Mouse (Mus musculus): ENCODE measurements around the gene Mtch1. TPM values are rescaled to one million over a fixed set of nuclear protein-coding genes. Genes with fewer than 3 reads are reported as not detected.
A peak's percentile ranks its signal among the peaks of the same experiment; 100 is the strongest.
"Not testable (repeated sequence)": the region's sequence is repeated elsewhere in the genome, so short reads cannot be mapped to it uniquely, and the experiment has no call there.

The Mtch1 gene
- 368 and 379 TPM in 2 replicates for polyA plus RNA-seq (2016; fragmentation: Nextera tagmentation; extraction: Ambion mirVana)

GRCm38 (mm10) chr17:29347645-29348256 lies at the start of gene Mtch1:
Mtch1 (minus strand) TSS chr17:29347934.
- Histone ChIP-seq H3K9ac (replicated peaks) (peak within 1 kb of the TSS; percentile 92), H3K4me1 (replicated peaks) (peaks cover 27% of the 10 kb centered on the region), H3K36me3 (peaks cover 19% of the 10 kb centered on the region), H3K9me3 (no peaks in the 10 kb centered on the region), H3K4me3 (replicated peaks) (peak within 1 kb of the TSS; percentile 96), H3K27me3 (no peaks in the 10 kb centered on the region), H3K27ac (peak within 1 kb of the TSS; percentile 95), H3K4me2 (peak within 1 kb of the TSS; percentile 73)
- WGBS: under 1% methylated on average over 51 of the region's 53 CpGs
- ATAC-seq (ENCODE audit: insufficient number of reproducible peaks, insufficient read depth, low FRiP score, low TSS enrichment, low read depth): peak; percentile 92

GRCm38 (mm10) chr17:29396821-29397242 lies 49.1 kb upstream of the Mtch1 start:
- WGBS: 20% methylated on average over 6 of the region's 6 CpGs
- no peaks in the 10 kb centered on the region for H3K36me3 ChIP-seq
- ATAC-seq (ENCODE audit: insufficient number of reproducible peaks, insufficient read depth, low FRiP score, low TSS enrichment, low read depth): peak; percentile 61; the same call in 1 of the 2 replicates
- no peaks in the 10 kb centered on the region for H3K9me3 ChIP-seq
- peaks cover 3% of the 10 kb centered on the region; the same call in 1 of the 2 replicates for H3K27me3 ChIP-seq
- peaks cover 28% of the 10 kb centered on the region for H3K4me1 ChIP-seq (replicated peaks)
- H3K4me2 ChIP-seq: peak overlapping the region; percentile 35
- H3K9ac ChIP-seq (replicated peaks): no peak overlapping the region
- H3K27ac ChIP-seq: peak overlapping the region; percentile 90; the same call in 1 of the 2 replicates
- no peak overlapping the region for H3K4me3 ChIP-seq (replicated peaks)

GRCm38 (mm10) chr17:29396056-29396799 lies 48.5 kb upstream of the Mtch1 start:
- H3K9ac ChIP-seq (replicated peaks): no peak overlapping the region
- H3K4me1 ChIP-seq (replicated peaks): peaks cover 28% of the 10 kb centered on the region
- 60% methylated on average over 6 of the region's 6 CpGs for WGBS

GRCm38 (mm10) chr17:29395381-29395780 lies 47.6 kb upstream of the Mtch1 start:
- H3K27me3 ChIP-seq: peaks cover 3% of the 10 kb centered on the region; the same call in 1 of the 2 replicates
- H3K4me1 ChIP-seq (replicated peaks): peaks cover 28% of the 10 kb centered on the region
- 64% methylated on average over 7 of the region's 7 CpGs for WGBS
- H3K9me3 ChIP-seq: no peaks in the 10 kb centered on the region
- no peak overlapping the region for H3K4me2 ChIP-seq
- H3K27ac ChIP-seq: no peak overlapping the region
- H3K4me3 ChIP-seq (replicated peaks): no peak overlapping the region
- H3K9ac ChIP-seq (replicated peaks): no peak overlapping the region
- ATAC-seq (ENCODE audit: insufficient number of reproducible peaks, insufficient read depth, low FRiP score, low TSS enrichment, low read depth): no peak
- H3K36me3 ChIP-seq: no peaks in the 10 kb centered on the region

More at GRCm38 (mm10) chr17:29396056-29396799, 48.5 kb upstream of the Mtch1 start:
- ATAC-seq (ENCODE audit: insufficient number of reproducible peaks, insufficient read depth, low FRiP score, low TSS enrichment, low read depth): no peak
- no peak overlapping the region for H3K4me3 ChIP-seq (replicated peaks)
- no peak overlapping the region for H3K27ac ChIP-seq
- H3K9me3 ChIP-seq: no peaks in the 10 kb centered on the region
- no peaks in the 10 kb centered on the region for H3K36me3 ChIP-seq
- peaks cover 3% of the 10 kb centered on the region; the same call in 1 of the 2 replicates for H3K27me3 ChIP-seq
- no peak overlapping the region for H3K4me2 ChIP-seq

- not testable (repeated sequence) for H3K9ac ChIP-seq (replicated peaks); H3K4me3 ChIP-seq (replicated peaks); H3K9me3 ChIP-seq; H3K4me2 ChIP-seq; H3K36me3 ChIP-seq; ATAC-seq (ENCODE audit: insufficient number of reproducible peaks, insufficient read depth, low FRiP score, low TSS enrichment, low read depth); H3K27me3 ChIP-seq; H3K27ac ChIP-seq
- WGBS: 77% methylated on average over 2 of the region's 2 CpGs
- H3K4me1 ChIP-seq (replicated peaks): peaks cover 28% of the 10 kb centered on the region
Measured at GRCm38 (mm10) chr17:29394761-29395160, 47.0 kb upstream of the Mtch1 start.

- Histone ChIP-seq H3K27ac (no peak overlapping the region), H3K9me3 (no peaks in the 10 kb centered on the region), H3K4me3 (replicated peaks) (no peak overlapping the region), H3K4me2 (no peak overlapping the region), H3K36me3 (no peaks in the 10 kb centered on the region), H3K9ac (replicated peaks) (no peak overlapping the region), H3K27me3 (peaks cover 3% of the 10 kb centered on the region; the same call in 1 of the 2 replicates), H3K4me1 (replicated peaks) (peaks cover 23% of the 10 kb centered on the region)
- WGBS: 64% methylated on average over 9 of the region's 9 CpGs
- ATAC-seq (ENCODE audit: insufficient number of reproducible peaks, insufficient read depth, low FRiP score, low TSS enrichment, low read depth): no peak
Measured at GRCm38 (mm10) chr17:29394106-29394760, 46.5 kb upstream of the Mtch1 start.

- H3K4me1 ChIP-seq (replicated peaks): peaks cover 16% of the 10 kb centered on the region
- H3K4me2 ChIP-seq: no peak overlapping the region
- no peak for ATAC-seq (ENCODE audit: insufficient number of reproducible peaks, insufficient read depth, low FRiP score, low TSS enrichment, low read depth)
- 75% methylated on average over 14 of the region's 14 CpGs for WGBS
- H3K4me3 ChIP-seq (replicated peaks): no peak overlapping the region
- no peak overlapping the region for H3K9ac ChIP-seq (replicated peaks)
- H3K27me3 ChIP-seq: peaks cover 3% of the 10 kb centered on the region; the same call in 1 of the 2 replicates
- no peaks in the 10 kb centered on the region for H3K36me3 ChIP-seq
- H3K27ac ChIP-seq: no peak overlapping the region
- H3K9me3 ChIP-seq: no peaks in the 10 kb centered on the region
Measured at GRCm38 (mm10) chr17:29393335-29394089, 45.8 kb upstream of the Mtch1 start.

- no peak for ATAC-seq (ENCODE audit: insufficient number of reproducible peaks, insufficient read depth, low FRiP score, low TSS enrichment, low read depth)
- peaks cover 3% of the 10 kb centered on the region; the same call in 1 of the 2 replicates for H3K27me3 ChIP-seq
- H3K4me1 ChIP-seq (replicated peaks): no peaks in the 10 kb centered on the region
- H3K4me2 ChIP-seq: no peak overlapping the region
- H3K27ac ChIP-seq: no peak overlapping the region
- H3K9me3 ChIP-seq: no peaks in the 10 kb centered on the region
- WGBS: 88% methylated on average over 8 of the region's 8 CpGs
- H3K4me3 ChIP-seq (replicated peaks): no peak overlapping the region
- H3K9ac ChIP-seq (replicated peaks): no peak overlapping the region
- H3K36me3 ChIP-seq: no peaks in the 10 kb centered on the region
Measured at GRCm38 (mm10) chr17:29391280-29391679, 43.5 kb upstream of the Mtch1 start.

- Histone ChIP-seq H3K4me3 (replicated peaks) (no peak overlapping the region), H3K36me3 (no peaks in the 10 kb centered on the region), H3K4me2 (no peak overlapping the region), H3K27me3 (no peaks in the 10 kb centered on the region), H3K9me3 (no peaks in the 10 kb centered on the region), H3K4me1 (replicated peaks) (peaks cover 5% of the 10 kb centered on the region; the same call in 1 of the 2 replicates), H3K9ac (replicated peaks) (no peak overlapping the region; the same call in 1 of the 2 replicates), H3K27ac (no peak overlapping the region)
- 84% methylated on average over 11 of the region's 11 CpGs for WGBS
- no peak for ATAC-seq (ENCODE audit: insufficient number of reproducible peaks, insufficient read depth, low FRiP score, low TSS enrichment, low read depth)
Measured at GRCm38 (mm10) chr17:29388978-29389377, 41.2 kb upstream of the Mtch1 start.

- 46% methylated on average over 6 of the region's 6 CpGs for WGBS
Measured at GRCm38 (mm10) chr17:29385746-29386145, 38.0 kb upstream of the Mtch1 start.

More at GRCm38 (mm10) chr17:29385746-29386145, 38.0 kb upstream of the Mtch1 start:
- Histone ChIP-seq H3K4me3 (replicated peaks) (no peak overlapping the region), H3K36me3 (no peaks in the 10 kb centered on the region), H3K27ac (no peak overlapping the region), H3K4me2 (no peak overlapping the region), H3K27me3 (no peaks in the 10 kb centered on the region), H3K4me1 (replicated peaks) (peaks cover 5% of the 10 kb centered on the region; the same call in 1 of the 2 replicates), H3K9me3 (no peaks in the 10 kb centered on the region), H3K9ac (replicated peaks) (no peak overlapping the region)
- no peak for ATAC-seq (ENCODE audit: insufficient number of reproducible peaks, insufficient read depth, low FRiP score, low TSS enrichment, low read depth)
